Mouse (Mus musculus): ENCODE data around the gene Slc26a6. TPM values are rescaled to one million over a fixed set of nuclear protein-coding genes. Genes with fewer than 3 reads are reported as not detected.

Gene Slc26a6
- total RNA-seq, 2 experiments from 2014 or later: 11.4 to 11.9 TPM

- DNase-seq (ENCODE audit: low spot score in 2 of 2): no peak
Observed at GRCm38 (mm10) chr9:108845390-108845789, 7.7 kb upstream of the Slc26a6 start.

- DNase-seq (ENCODE audit: low spot score in 2 of 2): no peak
Observed at GRCm38 (mm10) chr9:108847374-108847773, 5.7 kb upstream of the Slc26a6 start.

DNA sequence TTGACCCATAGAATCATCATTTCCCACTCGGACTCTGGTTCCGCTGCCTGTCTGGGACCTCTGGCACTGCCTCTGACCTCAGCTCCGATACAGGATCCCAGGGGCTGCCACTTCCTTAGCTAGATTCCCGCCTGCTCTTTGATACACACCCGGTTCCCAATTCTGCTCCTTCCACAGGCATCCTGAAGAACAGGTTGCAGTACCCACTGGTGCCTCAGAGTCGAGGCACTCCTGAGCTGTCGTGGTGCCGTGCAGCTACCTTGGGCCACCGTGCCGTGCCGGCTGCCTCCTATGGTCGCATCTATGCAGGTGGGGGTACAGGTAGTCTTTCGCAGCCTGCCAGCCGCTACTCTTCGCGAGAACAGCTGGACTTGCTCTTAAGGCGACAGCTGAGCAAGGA is 4.7 kb upstream of the Slc26a6 start:
- DNase-seq (ENCODE audit: low spot score in 2 of 2): no peak

DNA sequence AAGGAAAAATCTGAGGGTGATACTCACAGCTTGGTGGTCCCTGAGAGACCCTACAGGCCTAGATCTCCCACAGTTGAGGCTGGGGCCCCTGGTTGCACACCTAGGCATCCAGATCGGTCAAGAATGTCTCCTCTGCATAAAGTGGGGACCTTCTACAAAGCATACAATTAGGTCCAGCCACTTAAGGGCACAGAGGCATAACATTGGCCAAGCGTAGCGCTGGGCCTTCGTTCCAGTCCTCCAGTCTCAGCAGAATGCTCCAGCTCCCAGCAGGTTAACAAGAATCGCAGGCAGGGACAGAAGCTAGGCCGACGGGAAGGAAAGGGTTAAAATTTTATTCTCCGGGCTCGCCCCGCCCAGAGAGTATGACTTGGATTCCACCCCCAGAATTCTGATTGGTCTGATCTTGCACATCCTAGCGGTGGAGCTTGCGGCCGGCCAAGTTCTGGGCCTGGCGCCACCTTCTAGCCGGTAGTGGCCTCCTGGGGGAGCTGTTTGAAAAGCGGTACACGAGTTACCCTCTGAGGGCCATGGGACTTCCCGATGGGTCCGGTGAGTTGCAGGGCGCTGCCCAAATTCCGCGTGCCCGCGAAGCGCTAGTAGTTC is 655 bp downstream of the Slc26a6 start:
- DNase-seq (ENCODE audit: low spot score in 2 of 2): peak; percentile 62 to 82

DNA sequence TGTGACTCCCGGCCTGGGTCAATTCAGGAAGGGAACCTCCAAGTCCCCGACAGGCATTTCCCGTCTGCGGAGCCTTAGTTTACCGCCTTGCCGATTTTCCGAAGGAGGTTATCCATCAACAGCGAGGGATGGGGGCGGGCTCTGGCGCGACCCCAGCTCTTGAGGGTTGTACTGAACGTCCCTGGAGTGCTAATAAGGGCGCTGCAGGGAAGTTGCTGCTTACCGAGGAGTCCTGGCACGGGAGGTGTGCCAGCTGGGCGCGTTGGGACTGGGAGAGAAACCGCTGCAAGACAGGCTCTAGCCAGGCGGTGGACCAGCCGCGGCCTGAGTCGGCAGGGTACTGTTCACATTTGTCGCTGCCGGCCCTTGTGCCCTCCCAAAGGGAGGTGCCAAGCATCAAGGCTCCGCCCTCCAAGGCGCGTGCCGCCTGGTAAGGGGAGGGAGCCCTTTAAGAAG is 1.2 kb downstream of the Slc26a6 start:
- DNase-seq (ENCODE audit: low spot score in 2 of 2): peak; percentile 43 to 75

GRCm38 (mm10) chr9:108855335-108855734 is 2.3 kb downstream of the Slc26a6 start:
- no peak for DNase-seq (ENCODE audit: low spot score in 2 of 2)

GRCm38 (mm10) chr9:108858792-108859527 is 5.9 kb downstream of the Slc26a6 start:
- no peak for DNase-seq (ENCODE audit: low spot score in 2 of 2)

- no peak for DNase-seq (ENCODE audit: low spot score in 2 of 2)
Observed at GRCm38 (mm10) chr9:108912308-108912707, 59.2 kb downstream of the Slc26a6 start.

- DNase-seq (ENCODE audit: low spot score in 2 of 2): no peak
Observed at GRCm38 (mm10) chr9:108913161-108913560, 60.1 kb downstream of the Slc26a6 start.

- DNase-seq (ENCODE audit: low spot score in 2 of 2): no peak
Observed at GRCm38 (mm10) chr9:108913621-108914020, 60.5 kb downstream of the Slc26a6 start.

GRCm38 (mm10) chr9:108914491-108914890 is 61.4 kb downstream of the Slc26a6 start, which contains the start of gene Tmem89:
TSS of gene Tmem89 (plus strand) at chr9:108914619.
- DNase-seq (ENCODE audit: low spot score in 2 of 2): no peak

- DNase-seq (ENCODE audit: low spot score in 2 of 2): no peak
Observed at GRCm38 (mm10) chr9:108925897-108926296, 72.8 kb downstream of the Slc26a6 start.

- DNase-seq (ENCODE audit: low spot score in 2 of 2): no peak
Observed at GRCm38 (mm10) chr9:108928424-108928823, 75.3 kb downstream of the Slc26a6 start.

DNA sequence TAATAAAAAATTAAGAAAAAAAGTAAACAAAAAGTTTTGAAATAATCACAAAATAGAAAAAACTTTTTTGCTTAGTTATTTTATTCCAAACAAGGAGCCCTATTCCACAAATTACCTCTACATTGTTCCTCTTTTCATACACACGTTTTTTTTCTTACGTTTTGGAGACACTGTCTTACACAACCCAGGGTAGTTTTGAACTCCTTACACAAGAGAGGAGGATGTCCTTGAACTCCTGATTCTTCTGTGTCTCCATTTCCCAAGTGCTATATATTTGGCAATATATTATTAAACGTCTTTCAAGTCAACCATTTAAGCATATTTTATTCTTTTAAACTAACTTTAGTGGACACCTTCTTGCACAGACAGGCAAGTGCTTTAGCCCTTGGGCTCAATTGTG is 82.9 kb downstream of the Slc26a6 start:
- DNase-seq (ENCODE audit: low spot score in 2 of 2): no peak

DNA sequence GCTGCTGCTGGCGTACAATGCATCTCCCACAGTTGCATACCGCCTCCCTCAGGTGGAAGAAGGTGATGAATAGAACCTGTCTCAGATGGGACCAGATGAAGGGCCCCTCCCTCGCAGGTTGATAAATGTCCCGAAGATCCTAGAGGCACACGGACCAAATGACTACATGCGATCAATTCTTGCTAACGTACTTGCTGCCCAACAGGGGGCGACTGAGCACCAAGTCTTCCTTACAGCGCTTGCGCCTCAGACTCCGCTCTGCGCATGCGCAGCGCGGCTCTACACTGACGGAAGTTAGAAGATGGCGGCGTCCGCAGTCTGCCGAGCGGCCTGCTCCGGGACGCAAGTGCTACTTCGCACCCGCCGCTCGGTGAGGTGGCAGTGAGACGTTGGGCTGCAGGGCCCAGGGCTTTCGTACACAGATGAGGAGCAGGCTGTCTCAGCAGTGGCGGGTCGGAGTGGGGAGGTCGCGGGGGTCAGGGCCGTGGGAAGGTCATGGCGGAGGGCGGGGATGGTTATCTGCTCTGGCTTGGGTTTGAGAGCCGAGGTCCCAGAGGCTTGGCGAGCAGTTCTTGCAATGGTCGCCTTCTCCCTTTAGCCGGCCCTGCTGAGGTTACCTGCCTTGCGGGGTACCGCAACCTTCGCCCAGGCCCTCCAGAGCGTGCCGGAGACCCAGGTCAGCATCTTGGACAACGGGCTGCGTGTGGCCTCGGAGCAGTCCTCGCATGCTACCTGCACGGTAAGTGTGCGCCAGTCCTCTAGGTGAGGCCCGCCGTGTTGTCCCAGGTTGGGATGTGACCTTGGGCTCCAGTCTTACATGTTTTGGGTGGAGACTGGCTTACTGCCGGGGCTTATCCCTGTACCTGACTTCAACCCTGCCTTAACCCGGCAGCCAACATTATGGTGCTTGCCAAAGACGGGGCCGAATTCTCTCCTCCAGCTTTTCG is 83.6 kb downstream of the Slc26a6 start, which contains the start of gene Uqcrc1:
Gene Uqcrc1, plus strand, starts transcription at position 216 of the 947 bp plus-strand sequence.
- peak; percentile 82 to 87 for DNase-seq (ENCODE audit: low spot score in 2 of 2)

GRCm38 (mm10) chr9:108945111-108945510 is 92.0 kb downstream of the Slc26a6 start:
- no peak for DNase-seq (ENCODE audit: low spot score in 2 of 2)

GRCm38 (mm10) chr9:108945608-108946007 is 92.5 kb downstream of the Slc26a6 start:
- no peak for DNase-seq (ENCODE audit: low spot score in 2 of 2)

DNA sequence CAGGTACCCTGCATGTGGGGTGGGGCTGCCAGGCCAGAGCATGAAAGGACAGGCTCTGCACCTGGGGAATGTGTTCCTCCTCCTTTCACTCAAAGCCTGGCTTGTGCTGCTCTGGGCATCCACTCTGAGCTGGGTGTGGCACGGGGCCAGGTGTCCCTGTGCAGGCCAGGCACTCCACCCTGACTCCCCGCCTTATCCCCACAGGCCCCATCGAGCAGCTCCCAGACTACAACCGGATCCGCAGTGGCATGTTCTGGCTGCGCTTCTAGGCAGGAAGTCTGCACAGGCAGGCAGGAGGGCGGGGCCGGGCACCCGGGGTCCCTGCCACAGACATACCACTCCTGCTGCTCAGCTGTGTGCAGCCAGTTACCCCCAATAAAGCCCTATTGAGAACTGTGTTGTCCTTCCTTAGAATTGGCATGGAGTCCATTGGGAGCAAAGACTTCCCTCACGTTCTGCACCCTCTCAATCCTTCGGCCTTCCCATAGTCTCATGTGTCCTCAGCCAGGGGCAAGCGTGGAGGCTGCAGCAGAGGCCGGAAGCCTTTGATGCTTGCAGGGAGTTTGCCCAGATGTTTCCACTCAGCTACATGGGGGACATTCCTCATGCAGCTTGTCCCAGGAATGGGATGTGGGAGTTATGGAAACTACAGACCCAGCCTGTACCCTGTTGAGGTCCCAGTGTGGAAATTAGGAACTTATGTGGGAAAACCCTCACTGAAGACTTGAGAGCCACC is 96.3 kb downstream of the Slc26a6 start:
- DNase-seq (ENCODE audit: low spot score in 2 of 2): no peak

- DNase-seq (ENCODE audit: low spot score in 2 of 2): no peak
Observed at GRCm38 (mm10) chr9:108949967-108950728, 97.1 kb downstream of the Slc26a6 start.

- DNase-seq (ENCODE audit: low spot score in 2 of 2): no peak
Observed at GRCm38 (mm10) chr9:108953081-108953636, 100.1 kb downstream of the Slc26a6 start, which contains the start of gene Col7a1. TSS of gene Col7a1 (plus strand) at chr9:108953586.

Data from adrenal gland, postnatal 4 days (tissue).